Mouse (Mus musculus) cerebellum, adult 11-12 months (tissue): ENCODE measurements around the gene Prss53.

Experiments used
- DNase-seq: peaks from one replicate; pipeline ENCODE4 v3.0.0; 2022

Prss53 gene

GRCm38 (mm10) chr7:127890798-127891197 is at the start of gene Prss53:
Gene Prss53, minus strand, starts transcription at chr7:127890970.
- no peak for DNase-seq

- DNase-seq: no peak
Measured at GRCm38 (mm10) chr7:127936216-127936884, 45.6 kb upstream of the Prss53 start.

GRCm38 (mm10) chr7:127935748-127936159 is 45.0 kb upstream of the Prss53 start:
- DNase-seq: no peak

- DNase-seq: peak; percentile 95
Measured at GRCm38 (mm10) chr7:127935028-127935722, 44.4 kb upstream of the Prss53 start.

- no peak for DNase-seq
Measured at GRCm38 (mm10) chr7:127934075-127934474, 43.3 kb upstream of the Prss53 start.

GRCm38 (mm10) chr7:127932273-127933031 is 41.7 kb upstream of the Prss53 start:
- no peak for DNase-seq

- DNase-seq: no peak
Measured at GRCm38 (mm10) chr7:127931351-127932135, 40.8 kb upstream of the Prss53 start.

GRCm38 (mm10) chr7:127930636-127931035 is 39.9 kb upstream of the Prss53 start:
- peak; percentile 4 for DNase-seq

- peak; percentile 12 for DNase-seq
Measured at GRCm38 (mm10) chr7:127929923-127930322, 39.2 kb upstream of the Prss53 start, which contains the start of gene Prss8. Gene Prss8, minus strand, starts transcription at chr7:127930104.

GRCm38 (mm10) chr7:127928596-127928995 is 37.8 kb upstream of the Prss53 start:
- DNase-seq: peak; percentile 48

- peak; percentile 17 for DNase-seq
Measured at GRCm38 (mm10) chr7:127927726-127928125, 37.0 kb upstream of the Prss53 start.

- no peak for DNase-seq
Measured at GRCm38 (mm10) chr7:127926846-127927245, 36.1 kb upstream of the Prss53 start.

GRCm38 (mm10) chr7:127926066-127926465 is 35.3 kb upstream of the Prss53 start:
- DNase-seq: no peak

- DNase-seq: no peak
Measured at GRCm38 (mm10) chr7:127925252-127925651, 34.5 kb upstream of the Prss53 start.

GRCm38 (mm10) chr7:127923714-127924113 is 32.9 kb upstream of the Prss53 start:
- DNase-seq: no peak

- no peak for DNase-seq
Measured at GRCm38 (mm10) chr7:127922451-127923275, 31.9 kb upstream of the Prss53 start.

- no peak for DNase-seq
Measured at GRCm38 (mm10) chr7:127921516-127921915, 30.7 kb upstream of the Prss53 start.

GRCm38 (mm10) chr7:127919290-127919689 is 28.5 kb upstream of the Prss53 start:
- no peak for DNase-seq

- DNase-seq: no peak
Measured at GRCm38 (mm10) chr7:127918203-127918602, 27.4 kb upstream of the Prss53 start.

GRCm38 (mm10) chr7:127915293-127915692 is 24.5 kb upstream of the Prss53 start:
- no peak for DNase-seq

- no peak for DNase-seq
Measured at GRCm38 (mm10) chr7:127912938-127913337, 22.2 kb upstream of the Prss53 start.
